Mouse (Mus musculus): ENCODE data around the gene Ptges3.
"Not testable (repeated sequence)": the region's sequence is repeated elsewhere in the genome, so short reads cannot be mapped to it uniquely, and the experiment has no call there.

The Ptges3 gene

GRCm38 (mm10) chr10:128061109-128061508 is 2.4 kb downstream of the Ptges3 start:
- DNase-seq: no peak

GRCm38 (mm10) chr10:128062221-128062989 is 3.7 kb downstream of the Ptges3 start:
- DNase-seq: no peak

GRCm38 (mm10) chr10:128066072-128066471 is 7.3 kb downstream of the Ptges3 start:
- no peak for DNase-seq

- no peak for DNase-seq
Measured at GRCm38 (mm10) chr10:128069201-128069600, 10.4 kb downstream of the Ptges3 start.

GRCm38 (mm10) chr10:128070432-128070831 is 11.7 kb downstream of the Ptges3 start:
- DNase-seq: not testable (repeated sequence)

GRCm38 (mm10) chr10:128078269-128078668 is 19.5 kb downstream of the Ptges3 start:
- not testable (repeated sequence) for DNase-seq

GRCm38 (mm10) chr10:128080496-128080895 is 21.7 kb downstream of the Ptges3 start:
- DNase-seq: no peak

GRCm38 (mm10) chr10:128081807-128082476 is 23.2 kb downstream of the Ptges3 start:
- peak; percentile 26 for DNase-seq

GRCm38 (mm10) chr10:128082477-128082808 is 23.7 kb downstream of the Ptges3 start:
- no peak for DNase-seq

GRCm38 (mm10) chr10:128082880-128083421 is 24.2 kb downstream of the Ptges3 start, which contains the start of gene Atp5b:
Atp5b (plus strand) TSS chr10:128083273.
- DNase-seq: peak; percentile 98

GRCm38 (mm10) chr10:128083688-128084087 is 24.9 kb downstream of the Ptges3 start:
- DNase-seq: peak; percentile 42

- DNase-seq: no peak
Measured at GRCm38 (mm10) chr10:128084160-128084559, 25.4 kb downstream of the Ptges3 start.

- DNase-seq: peak; percentile 29
Measured at GRCm38 (mm10) chr10:128086391-128086790, 27.6 kb downstream of the Ptges3 start.

GRCm38 (mm10) chr10:128087216-128087615 is 28.5 kb downstream of the Ptges3 start:
- DNase-seq: not testable (repeated sequence)

GRCm38 (mm10) chr10:128088181-128088580 is 29.4 kb downstream of the Ptges3 start:
- DNase-seq: no peak

- DNase-seq: no peak
Measured at GRCm38 (mm10) chr10:128089842-128090241, 31.1 kb downstream of the Ptges3 start.

GRCm38 (mm10) chr10:128090651-128091563 is 32.2 kb downstream of the Ptges3 start:
- DNase-seq: peak; percentile 87

GRCm38 (mm10) chr10:128091564-128092505 is 33.1 kb downstream of the Ptges3 start, which contains the start of gene Baz2a:
Baz2a (plus strand) TSS chr10:128091577.
- DNase-seq: peak; percentile 45

GRCm38 (mm10) chr10:128092506-128093495 is 34.0 kb downstream of the Ptges3 start:
- DNase-seq: peak; percentile 75
